Mouse (Mus musculus) limb, embryonic 14.5 days (tissue): Measurements from ENCODE around the gene Gm20425. TPM values are rescaled to one million over a fixed set of nuclear protein-coding genes. Genes with fewer than 3 reads are reported as not detected.

Source experiments
- ATAC-seq: fragments of 200-750 bp; cut with Nextera tagmentation; 2 replicates; pipeline ENCODE4 v1.8.0; 2017; ENCODE audit warnings: low read depth, moderate number of reproducible peaks, moderate TSS enrichment; ENCODE audit not compliant: low FRiP score
- DNase-seq: peaks from one replicate; pipeline ENCODE4 v3.0.0-alpha.2; 2015; ENCODE audit warnings: low spot score
- H3K27ac ChIP-seq: fragments of 300-500 bp; sonication (generic); replicated peaks from 2 replicates; pipeline ENCODE4 v1.5.1; 2014; ENCODE audit warnings: low read depth, mild to moderate bottlenecking, low read length, moderate library complexity, mixed read lengths
- H3K27me3 ChIP-seq: fragments of 300-500 bp; sonication (generic); 2 replicates; pipeline ENCODE4 v1.6.1; 2014; ENCODE audit warnings: low read length, mixed read lengths; ENCODE audit not compliant: control insufficient read depth, insufficient read depth
- H3K36me3 ChIP-seq: fragments of 300-500 bp; sonication (generic); 2 replicates; pipeline ENCODE4 v1.6.1; 2014; ENCODE audit warnings: mild to moderate bottlenecking, low read length, moderate library complexity, mixed read lengths; ENCODE audit not compliant: control insufficient read depth, insufficient read depth
- H3K4me1 ChIP-seq: fragments of 300-500 bp; sonication (generic); 2 replicates; pipeline ENCODE4 v1.6.1; 2014; ENCODE audit warnings: antibody characterized with exemption, low read length, mixed read lengths; ENCODE audit not compliant: control insufficient read depth, insufficient read depth
- H3K4me2 ChIP-seq: fragments of 300-500 bp; sonication (generic); replicated peaks from 2 replicates; pipeline ENCODE4 v1.6.1; 2014; ENCODE audit warnings: low read depth, mild to moderate bottlenecking, low read length, moderate library complexity; ENCODE audit not compliant: severe bottlenecking
- H3K4me3 ChIP-seq: fragments of 300-500 bp; sonication (generic); replicated peaks from 2 replicates; pipeline ENCODE4 v1.5.1; 2014; ENCODE audit warnings: low read length
- H3K9ac ChIP-seq: fragments of 300-500 bp; sonication (generic); 2 replicates; pipeline ENCODE4 v1.6.1; 2014; ENCODE audit warnings: mild to moderate bottlenecking, low read depth, low read length, moderate library complexity; ENCODE audit not compliant: severe bottlenecking
- H3K9me3 ChIP-seq: fragments of 300-500 bp; sonication (generic); 2 replicates; pipeline ENCODE4 v1.6.1; 2016; ENCODE audit warnings: low read length; ENCODE audit not compliant: control insufficient read depth
- POLR2A ChIP-seq: fragments of 200-500 bp; IDR thresholded peaks from 2 replicates; pipeline ENCODE4 v1.8.0; 2012; ENCODE audit warnings: inconsistent platforms, mild to moderate bottlenecking, moderate library complexity, borderline replicate concordance; ENCODE audit not compliant: insufficient read depth, insufficient read length; ENCODE audit errors: extremely low read depth
- WGBS: fragments of 180-500 bp; shearing (Covaris S2); extraction: QIAGEN DNeasy Blood & Tissue Kit; methylation state at CpG from one replicate; pipeline ENCODE4 v1.1.7; 2014; 5-methylcytosine and 5-hydroxymethylcytosine counted together
- polyA plus RNA-seq, 2 experiments: library from polyadenylated mRNA; depleted of rRNA in 1 of 2; stranded (reverse) in 1 of 2; unstranded in 1 of 2; fragments of >200 nt; fragmentation: Nextera tagmentation in 1 of 2; extraction: Ambion mirVana in 1 of 2; gene quantifications; 2 replicates each; pipeline versions ENCODE4 v1.2.1 to v1.2.3; 2012 to 2014

The Gm20425 gene
- polyA plus RNA-seq, 2 experiments = 0.45 TPM; not detected in 1

DNA sequence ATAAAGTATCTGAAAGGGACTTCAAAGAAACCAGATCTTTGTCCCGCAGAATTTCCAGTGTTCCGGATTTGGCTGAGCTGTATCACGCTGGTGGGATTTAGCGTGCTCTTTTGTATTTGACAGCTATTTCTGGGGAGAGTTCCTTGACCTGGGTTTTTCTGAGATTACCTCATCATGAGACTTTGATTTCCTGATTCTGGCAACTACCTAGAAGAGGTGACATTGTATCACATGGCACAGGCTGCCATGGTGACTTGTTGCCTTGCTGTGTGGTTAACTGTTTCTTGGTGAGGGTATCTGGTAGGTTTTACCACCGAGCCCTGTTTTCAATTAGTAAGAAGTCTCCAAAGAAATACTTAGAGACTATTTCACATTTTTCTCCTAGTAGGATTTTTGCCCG is 9.4 kb upstream of the Gm20425 start:
- DNase-seq (no peak), ATAC-seq (no peak)
- no peak overlapping the region for H3K4me2 ChIP-seq
- H3K36me3 ChIP-seq = no peaks in the 10 kb centered on the region
- H3K9me3 ChIP-seq = no peaks in the 10 kb centered on the region
- H3K4me3 ChIP-seq = no peak overlapping the region
- H3K27me3 ChIP-seq = no peaks in the 10 kb centered on the region
- no peak for TF ChIP-seq POLR2A
- WGBS = 76% methylated on average over 6 of the region's 6 CpGs
- H3K4me1 ChIP-seq = no peaks in the 10 kb centered on the region
- no peak overlapping the region for H3K9ac ChIP-seq
- H3K27ac ChIP-seq = no peak overlapping the region

- 56% methylated on average over 7 of the region's 7 CpGs for WGBS
- no peak overlapping the region for H3K4me3 ChIP-seq
- H3K9ac ChIP-seq = no peak overlapping the region
- no peak overlapping the region for H3K4me2 ChIP-seq
- no peaks in the 10 kb centered on the region for H3K27me3 ChIP-seq
- H3K27ac ChIP-seq = no peak overlapping the region
- ATAC-seq (no peak), DNase-seq (no peak)
- 0 out of 2 replicates have a peak, but pooled peaks cover 3% of the 10 kb centered on the region for H3K4me1 ChIP-seq
- no peaks in the 10 kb centered on the region for H3K36me3 ChIP-seq
- H3K9me3 ChIP-seq = no peaks in the 10 kb centered on the region
- no peak for TF ChIP-seq POLR2A
Observed at GRCm38 (mm10) chr9:103234565-103235165, 4.6 kb upstream of the Gm20425 start.

DNA sequence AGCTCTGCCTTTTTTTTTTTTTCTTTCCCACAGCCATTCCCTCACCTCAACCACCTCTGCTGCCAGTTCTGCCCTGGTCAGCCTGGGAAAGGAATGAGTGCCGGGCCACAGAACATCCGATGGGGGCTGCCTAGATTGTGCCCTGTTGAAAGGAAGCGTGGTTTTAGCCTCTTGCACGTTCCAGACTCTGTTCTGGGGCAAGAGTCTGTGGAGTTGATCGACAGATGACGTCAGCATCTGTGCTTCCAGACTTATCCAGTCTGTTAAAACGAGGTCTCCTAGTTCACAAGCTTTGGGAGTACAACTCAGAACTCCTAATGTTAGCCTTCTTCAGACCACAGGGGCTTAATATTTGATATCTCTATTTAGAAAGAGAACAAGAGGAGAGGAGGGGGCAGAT is 4.0 kb upstream of the Gm20425 start:
- no peak overlapping the region for H3K27ac ChIP-seq

GRCm38 (mm10) chr9:103233006-103233395 is 2.9 kb upstream of the Gm20425 start:
- WGBS = 58% methylated on average over 7 of the region's 7 CpGs
- Histone ChIP-seq H3K4me2 (no peak overlapping the region), H3K27ac (no peak overlapping the region), H3K4me3 (no peak overlapping the region), H3K4me1 (0 out of 2 replicates have a peak, but pooled peaks cover 3% of the 10 kb centered on the region), H3K9me3 (no peaks in the 10 kb centered on the region), H3K27me3 (no peaks in the 10 kb centered on the region), H3K9ac (no peak overlapping the region), H3K36me3 (no peaks in the 10 kb centered on the region)
- ATAC-seq (no peak), DNase-seq (no peak)
- no peak for TF ChIP-seq POLR2A

More for the DNA sequence above, 4.0 kb upstream of the Gm20425 start:
- Histone ChIP-seq H3K36me3 (no peaks in the 10 kb centered on the region), H3K4me3 (no peak overlapping the region), H3K9me3 (no peaks in the 10 kb centered on the region), H3K4me1 (0 out of 2 replicates have a peak, but pooled peaks cover 3% of the 10 kb centered on the region), H3K4me2 (no peak overlapping the region), H3K27me3 (no peaks in the 10 kb centered on the region), H3K9ac (no peak overlapping the region)
- ATAC-seq = no peak
- DNase-seq = no peak
- 70% methylated on average over 7 of the region's 7 CpGs for WGBS
- no peak for TF ChIP-seq POLR2A

- Histone ChIP-seq H3K4me3 (no peak overlapping the region), H3K36me3 (no peaks in the 10 kb centered on the region), H3K9ac (no peak overlapping the region), H3K27ac (no peak overlapping the region), H3K4me2 (no peak overlapping the region), H3K4me1 (0 out of 2 replicates have a peak, but pooled peaks cover 3% of the 10 kb centered on the region), H3K27me3 (no peaks in the 10 kb centered on the region), H3K9me3 (no peaks in the 10 kb centered on the region)
- no peak for ATAC-seq
- 85% methylated on average over 7 of the region's 7 CpGs for WGBS
- DNase-seq = no peak
- no peak for TF ChIP-seq POLR2A
Observed at GRCm38 (mm10) chr9:103232232-103233005, 2.3 kb upstream of the Gm20425 start.
